Mouse (Mus musculus) thymus, adult 2 months (tissue): ENCODE results near the gene Gas6.

Experiments
- CTCF ChIP-seq: fragments of 200-500 bp; IDR thresholded peaks from 2 replicates; pipeline ENCODE4 v1.5.1; 2012; ENCODE audit warnings: mild to moderate bottlenecking, control low read depth, low read length, moderate library complexity, borderline replicate concordance; ENCODE audit not compliant: control insufficient read depth, poor library complexity, insufficient read depth; ENCODE audit errors: extremely low read depth
- POLR2A ChIP-seq: fragments of 200-500 bp; IDR thresholded peaks from 2 replicates; pipeline ENCODE4 v1.6.1; 2012; ENCODE audit warnings: mild to moderate bottlenecking, low read length, control low read depth, moderate library complexity; ENCODE audit not compliant: control insufficient read depth, poor library complexity, insufficient read depth; ENCODE audit errors: extremely low read depth

- no peak for TF ChIP-seq POLR2A
- no peak for TF ChIP-seq CTCF
Observed at GRCm38 (mm10) chr8:13454341-13455113, 39.8 kb downstream of the Gas6 start.
